Mouse (Mus musculus) spleen, postnatal 0 days (tissue): ENCODE measurements around the gene Fam187b. TPM values are rescaled to one million over a fixed set of nuclear protein-coding genes. Genes with fewer than 3 reads are reported as not detected.

ENCODE experiments used
- polyA plus RNA-seq: library from polyadenylated mRNA; unstranded; fragments of >200 nt; fragmentation: Nextera tagmentation; extraction: Ambion mirVana; gene quantifications from 2 replicates; pipeline ENCODE4 v1.2.1, GENCODE M21; 2015

The Fam187b gene
- polyA plus RNA-seq = 0.67 and 0.72 TPM in 2 replicates

DNA sequence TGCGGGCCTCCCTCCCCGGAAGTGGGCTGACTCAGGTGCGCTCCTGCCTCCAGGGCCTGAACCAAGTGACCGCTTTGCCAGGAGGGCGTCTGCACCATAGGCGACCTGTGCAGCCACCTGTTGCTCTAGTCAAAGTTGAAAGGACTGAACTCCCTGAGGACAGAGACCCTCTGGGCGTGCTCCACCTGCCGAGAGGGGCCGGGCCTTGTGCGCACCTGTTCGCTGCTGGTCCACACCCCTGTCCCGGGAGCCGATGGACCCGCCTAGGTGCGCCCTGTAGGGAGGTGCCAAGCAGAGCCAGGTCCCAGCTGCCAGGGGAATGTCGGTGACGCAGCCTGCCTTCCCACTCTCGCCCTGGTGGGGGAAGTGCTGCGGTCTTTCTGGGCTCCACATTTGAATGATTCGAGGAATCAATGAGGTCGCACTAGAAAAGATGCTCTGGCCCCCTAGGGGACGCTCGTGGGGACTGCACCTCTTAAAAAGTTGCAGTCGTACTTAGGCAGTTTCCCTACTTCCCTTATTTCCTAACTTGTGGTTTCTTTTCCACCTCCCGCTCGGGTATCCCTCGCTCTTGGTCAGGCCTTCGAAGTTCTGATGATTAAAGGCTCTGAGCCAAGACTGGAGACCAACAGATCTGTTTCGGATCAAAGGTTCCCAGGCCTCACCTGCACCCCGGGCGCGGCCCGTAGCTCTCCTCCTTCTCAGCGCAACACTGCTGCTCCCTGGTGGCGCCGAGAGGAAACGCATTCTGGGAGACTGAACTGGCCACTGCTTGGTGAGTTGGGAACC is at the start of gene Fam187b:
TSS of gene Fam187b (plus strand) at position 290 of the 789 bp plus-strand sequence.

GRCm38 (mm10) chr7:30924581-30924980 is 49.0 kb upstream of the Fam187b start, which contains the start of gene Hamp2:
TSS of gene Hamp2 (minus strand) at chr7:30924681.

GRCm38 (mm10) chr7:30943909-30944635 is 29.5 kb upstream of the Fam187b start, which contains the start of gene Hamp:
TSS of gene Hamp (minus strand) at chr7:30944032.

GRCm38 (mm10) chr7:30956756-30957366 is 16.7 kb upstream of the Fam187b start, which contains the start of gene Usf2:
TSS of gene Usf2 (minus strand) at chr7:30956803.

DNA sequence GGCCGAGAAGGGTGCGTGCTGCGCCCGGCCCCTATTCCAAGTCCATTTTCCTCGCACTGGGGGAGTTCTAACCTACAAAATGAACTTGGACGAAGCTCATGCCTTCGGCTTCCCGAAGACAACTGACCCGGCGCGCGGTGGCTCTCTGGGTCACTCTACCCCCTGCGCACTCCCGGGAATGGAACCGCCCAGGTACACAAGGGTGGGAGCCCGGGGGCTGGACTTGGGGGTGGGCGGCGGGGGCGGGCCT is 414 bp upstream of the Fam187b start, which contains the start of gene Lsr:
TSS of gene Lsr (minus strand) at position 214 of the 250 bp plus-strand sequence.

Other genes starting within 250 kb of the Fam187b start
- 128 and 142 TPM in 2 replicates for gene Tmem147, start 244.2 kb upstream of the Fam187b start, polyA plus RNA-seq
- 0.25 and 0.27 TPM in 2 replicates for gene Gapdhs, start 230.1 kb upstream of the Fam187b start, polyA plus RNA-seq
- 2.2 and 4.9 TPM in 2 replicates for gene Sbsn, start 222.3 kb upstream of the Fam187b start, polyA plus RNA-seq
- 25.5 and 26.9 TPM in 2 replicates for gene Dmkn, start 210.0 kb upstream of the Fam187b start, polyA plus RNA-seq
- 1.9 and 2.6 TPM in 2 replicates for gene Krtdap, start 185.9 kb upstream of the Fam187b start, polyA plus RNA-seq
- gene Ffar2, start 150.0 kb upstream of the Fam187b start, polyA plus RNA-seq = 1.7 and 2.7 TPM in 2 replicates
- gene Ffar3, start 117.6 kb upstream of the Fam187b start, polyA plus RNA-seq = not detected in 2 replicates
- 0.18 and 0.27 TPM in 2 replicates for gene Ffar1, start 112.2 kb upstream of the Fam187b start, polyA plus RNA-seq
- gene Cd22, start 93.4 kb upstream of the Fam187b start, polyA plus RNA-seq = 3.1 and 3.2 TPM in 2 replicates
- gene Mag, start 58.9 kb upstream of the Fam187b start, polyA plus RNA-seq = 0.58 and 0.81 TPM in 2 replicates
- gene Hamp2, start 49.1 kb upstream of the Fam187b start, polyA plus RNA-seq = not detected in 2 replicates
- gene Hamp, start 29.8 kb upstream of the Fam187b start, polyA plus RNA-seq = not detected in 2 replicates
- 17.9 and 18.0 TPM in 2 replicates for gene Usf2, start 17.0 kb upstream of the Fam187b start, polyA plus RNA-seq
- 3.7 and 4.4 TPM in 2 replicates for gene Lsr, start 326 bp upstream of the Fam187b start, polyA plus RNA-seq
- gene Fxyd5, start 68.7 kb downstream of the Fam187b start, polyA plus RNA-seq = 98.3 and 112 TPM in 2 replicates
- gene Fxyd7, start 77.7 kb downstream of the Fam187b start, polyA plus RNA-seq = 0.33 TPM in 1 of 2 replicates, not detected in the other
- 41.4 and 53.4 TPM in 2 replicates for gene Fxyd1, start 83.4 kb downstream of the Fam187b start, polyA plus RNA-seq
- gene Lgi4, start 85.6 kb downstream of the Fam187b start, polyA plus RNA-seq = 0.32 TPM in 1 of 2 replicates, not detected in the other
- 23.8 and 24.8 TPM in 2 replicates for gene Fxyd3, start 102.9 kb downstream of the Fam187b start, polyA plus RNA-seq
- 14.4 and 18.3 TPM in 2 replicates for gene Hpn, start 141.5 kb downstream of the Fam187b start, polyA plus RNA-seq
- 3.4 and 4.9 TPM in 2 replicates for gene Scn1b, start 153.2 kb downstream of the Fam187b start, polyA plus RNA-seq
- 22.1 and 28.0 TPM in 2 replicates for gene Gramd1a, start 182.1 kb downstream of the Fam187b start, polyA plus RNA-seq